Mouse (Mus musculus) MEL (cell line): Measurements from ENCODE around the gene Men1.

Experiments used
- CHD1 ChIP-seq: IDR thresholded peaks from 2 replicates; pipeline ENCODE4 v1.6.1; 2012; ENCODE audit warnings: low read depth, mild to moderate bottlenecking, inconsistent platforms, low read length, improper control_type of control experiment
- CTCF ChIP-seq, 3 experiments: IDR thresholded peaks in 2 of 3; conservative IDR thresholded peaks in 1 of 3; 2 replicates each; pipeline ENCODE4 v1.5.1; 2011 to 2012; ENCODE audit warnings: low read length in 3 of 3, low read depth in 2 of 3, mild to moderate bottlenecking in 2 of 3, improper control_type of control experiment in 1 of 3, inconsistent platforms in 1 of 3, mixed read lengths in 1 of 3, moderate library complexity in 1 of 3; ENCODE audit not compliant: control insufficient read depth in 1 of 3, insufficient read depth in 1 of 3, poor library complexity in 1 of 3, severe bottlenecking in 1 of 3
- ELF1 ChIP-seq: IDR thresholded peaks from 2 replicates; pipeline ENCODE4 v1.6.1; 2014; ENCODE audit warnings: low read depth, mild to moderate bottlenecking, inconsistent platforms, low read length, improper control_type of control experiment, moderate library complexity
- EP300 ChIP-seq, 2 experiments: IDR thresholded peaks; 2 replicates each; pipeline ENCODE4 v1.6.1; 2011; ENCODE audit warnings: improper control_type of control experiment in 2 of 2, low read length in 2 of 2, low read depth in 1 of 2, mild to moderate bottlenecking in 1 of 2
- GABPA ChIP-seq: IDR thresholded peaks from 2 replicates; pipeline ENCODE4 v1.6.1; 2012; ENCODE audit warnings: low read depth, mild to moderate bottlenecking, inconsistent platforms, low read length, improper control_type of control experiment, moderate library complexity
- HCFC1 ChIP-seq: IDR thresholded peaks from 2 replicates; pipeline ENCODE4 v1.6.1; 2012; ENCODE audit warnings: low read depth, mild to moderate bottlenecking, inconsistent platforms, low read length, improper control_type of control experiment, moderate library complexity
- MAFK ChIP-seq: IDR thresholded peaks from 2 replicates; pipeline ENCODE4 v1.6.1; 2011; ENCODE audit warnings: low read depth, mild to moderate bottlenecking, low read length, improper control_type of control experiment, borderline replicate concordance
- POLR2A ChIP-seq, 2 experiments: IDR thresholded peaks; 2 replicates each; pipeline ENCODE4 v1.6.1; 2011 to 2012; ENCODE audit warnings: low read length in 2 of 2, mild to moderate bottlenecking in 2 of 2, control low read depth in 1 of 2, improper control_type of control experiment in 1 of 2, low read depth in 1 of 2, moderate library complexity in 1 of 2; ENCODE audit not compliant: control insufficient read depth in 1 of 2, insufficient read depth in 1 of 2, poor library complexity in 1 of 2
- TAL1 ChIP-seq: IDR thresholded peaks from 2 replicates; pipeline ENCODE4 v1.6.1; 2012; ENCODE audit warnings: mild to moderate bottlenecking, inconsistent platforms, low read length, moderate library complexity, mixed read lengths
- TBP ChIP-seq: IDR thresholded peaks from 2 replicates; pipeline ENCODE4 v1.8.0; 2011; ENCODE audit warnings: low read depth, low read length, improper control_type of control experiment
- USF1 ChIP-seq: IDR thresholded peaks from 2 replicates; pipeline ENCODE4 v1.6.1; 2014; ENCODE audit warnings: low read depth, mild to moderate bottlenecking, inconsistent platforms, low read length, improper control_type of control experiment, moderate library complexity
- ZMIZ1 ChIP-seq: IDR thresholded peaks from 2 replicates; pipeline ENCODE4 v1.6.1; 2012; ENCODE audit warnings: low read depth, mild to moderate bottlenecking, inconsistent platforms, low read length, improper control_type of control experiment, moderate library complexity

GRCm38 (mm10) chr19:6341453-6342077, 6.8 kb downstream of the Men1 start:
- no peak for TF ChIP-seq ZMIZ1
- TF ChIP-seq USF1 = no peak
- TF ChIP-seq MAFK = no peak
- TF ChIP-seq CTCF (IDR thresholded peaks at IDR 0.05 in 2 of 3, conservative IDR thresholded peaks at IDR 0.05 in 1 of 3; ENCODE audit: control insufficient read depth in 1 of 3, insufficient read depth in 1 of 3, low read depth in 2 of 3, low read length in 3 of 3, poor library complexity in 1 of 3, severe bottlenecking in 1 of 3) = no peak
- TF ChIP-seq GABPA = no peak
- TF ChIP-seq CHD1 = no peak
- no peak for TF ChIP-seq TAL1
- no peak for TF ChIP-seq HCFC1
- TF ChIP-seq POLR2A (IDR thresholded peaks at IDR 0.05; ENCODE audit: control insufficient read depth in 1 of 2, insufficient read depth in 1 of 2, low read depth in 1 of 2, low read length in 2 of 2, poor library complexity in 1 of 2) = no peak
- TF ChIP-seq EP300 (IDR thresholded peaks at IDR 0.05; ENCODE audit: low read depth in 1 of 2, low read length in 2 of 2) = no peak
- no peak for TF ChIP-seq TBP
- no peak for TF ChIP-seq ELF1
